Mouse (Mus musculus) erythroblast, embryonic 14.5 days (primary cell): ENCODE measurements around the gene Sugp2.

ENCODE experiments used
- GATA1 ChIP-seq: IDR thresholded peaks from 2 replicates; pipeline ENCODE4 v1.6.1; 2012; ENCODE audit warnings: low read length, inconsistent platforms, mixed read lengths
- TAL1 ChIP-seq: IDR thresholded peaks from 3 replicates; pipeline ENCODE4 v1.6.1; 2012; ENCODE audit warnings: low read length, inconsistent platforms, mixed read lengths

- TF ChIP-seq TAL1 (no peak), GATA1 (no peak)
Observed at GRCm38 (mm10) chr8:70286737-70287136, 52.7 kb downstream of the Sugp2 start.
